Mouse (Mus musculus) A20 (cell line): Measurements from ENCODE around the gene Slc38a10.

Experiments used
- DNase-seq: peaks from one replicate; pipeline ENCODE4 v3.0.0-alpha.2; 2011; ENCODE audit warnings: low read depth, low spot score

Gene Slc38a10

DNA sequence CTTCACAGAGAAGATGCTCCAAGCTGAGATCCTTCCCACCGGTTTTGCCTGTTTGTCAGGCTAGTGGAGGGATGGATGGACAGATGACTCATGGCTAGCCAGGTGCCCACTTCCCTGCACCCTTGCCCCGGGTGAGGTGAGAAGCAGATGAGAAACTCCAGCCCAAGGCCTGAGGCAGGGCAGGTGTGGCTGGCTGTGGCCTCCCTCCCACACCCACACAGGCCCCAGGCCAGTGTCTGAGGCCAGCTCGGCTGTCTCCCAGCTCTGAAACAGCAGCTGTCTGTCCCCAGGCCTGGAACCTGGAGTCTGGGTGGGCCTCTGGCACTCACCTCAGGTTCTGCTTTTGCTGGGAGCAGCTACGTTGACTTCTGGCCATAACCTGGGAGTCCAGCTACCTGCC is 24.8 kb upstream of the Slc38a10 start:
- no peak for DNase-seq

DNA sequence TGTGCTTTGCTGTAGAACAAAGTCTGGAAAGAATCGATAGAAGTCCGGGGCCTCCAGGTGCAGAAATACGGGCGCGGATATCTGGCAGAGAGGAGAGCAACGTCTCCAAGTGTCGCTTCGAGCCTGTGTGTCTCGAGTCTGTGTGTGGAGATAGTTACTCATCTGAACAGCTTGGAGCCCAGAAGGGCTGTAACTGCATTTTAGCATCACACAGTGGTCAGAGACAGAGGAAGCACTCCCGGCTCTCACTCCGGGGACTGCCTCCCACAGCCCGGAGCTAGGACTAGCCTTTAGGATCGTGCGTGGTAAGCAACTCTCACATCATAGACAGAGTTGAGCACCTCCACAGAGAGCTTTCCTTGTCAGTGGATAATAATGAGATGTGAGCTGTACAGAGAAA is 22.1 kb upstream of the Slc38a10 start:
- no peak for DNase-seq

DNA sequence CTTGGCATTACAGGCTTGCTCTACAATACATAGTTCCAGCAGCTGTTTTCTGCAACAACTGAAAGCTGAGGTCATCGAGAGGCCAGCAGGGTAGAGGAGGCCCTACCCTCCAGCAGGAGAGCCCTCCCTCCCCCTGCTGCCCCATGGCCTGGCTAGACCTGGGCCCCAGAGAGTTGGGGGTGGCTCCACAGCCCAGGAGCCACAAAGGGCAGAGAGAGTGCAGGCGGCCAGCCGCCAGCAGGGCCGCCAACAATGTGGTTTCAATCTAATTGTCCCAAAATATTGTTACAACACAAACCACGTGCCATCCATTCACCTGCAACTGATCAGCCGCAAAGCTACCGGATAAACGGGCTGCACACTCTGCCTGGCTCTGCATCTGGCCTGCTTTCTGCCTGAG is 20.0 kb upstream of the Slc38a10 start:
- DNase-seq: no peak

DNA sequence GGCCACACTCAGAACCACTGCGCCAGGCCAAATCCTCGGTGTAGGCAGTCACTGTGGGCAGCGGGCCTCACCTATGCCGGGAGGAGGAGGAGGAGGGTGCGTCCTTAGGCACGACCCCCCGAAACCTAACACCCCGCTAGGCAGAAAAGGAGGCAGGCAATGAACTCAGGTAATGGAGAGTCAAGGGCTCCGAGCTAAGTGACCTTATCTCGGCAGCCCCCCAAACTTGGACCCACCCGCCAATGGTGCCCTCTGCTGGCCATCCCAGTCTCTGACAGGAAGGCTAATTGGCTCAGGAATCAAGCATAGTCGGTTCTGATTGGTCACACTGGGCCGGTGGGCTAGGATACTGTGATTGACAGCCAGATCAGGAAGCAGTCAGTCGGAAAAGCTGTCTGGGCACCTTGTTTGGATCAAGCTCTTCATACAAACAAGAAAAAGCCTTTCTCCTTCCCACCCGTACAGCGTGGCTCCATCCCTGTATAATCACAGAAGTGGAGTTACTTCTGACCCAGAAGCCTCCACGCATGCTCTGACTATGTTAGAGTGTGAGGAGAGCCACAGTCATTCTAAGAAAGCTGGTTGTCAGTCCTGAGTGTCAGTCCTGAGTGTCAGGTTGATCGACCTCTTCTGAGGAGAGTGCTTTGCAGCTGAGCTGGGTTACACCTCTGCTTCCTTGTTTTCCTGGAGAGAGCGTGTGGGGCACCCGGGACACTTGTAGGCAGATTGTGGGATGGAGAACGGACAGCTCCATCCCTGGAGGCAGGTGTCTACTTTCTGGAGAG is 18.3 kb upstream of the Slc38a10 start:
- peak; percentile 48 for DNase-seq

DNA sequence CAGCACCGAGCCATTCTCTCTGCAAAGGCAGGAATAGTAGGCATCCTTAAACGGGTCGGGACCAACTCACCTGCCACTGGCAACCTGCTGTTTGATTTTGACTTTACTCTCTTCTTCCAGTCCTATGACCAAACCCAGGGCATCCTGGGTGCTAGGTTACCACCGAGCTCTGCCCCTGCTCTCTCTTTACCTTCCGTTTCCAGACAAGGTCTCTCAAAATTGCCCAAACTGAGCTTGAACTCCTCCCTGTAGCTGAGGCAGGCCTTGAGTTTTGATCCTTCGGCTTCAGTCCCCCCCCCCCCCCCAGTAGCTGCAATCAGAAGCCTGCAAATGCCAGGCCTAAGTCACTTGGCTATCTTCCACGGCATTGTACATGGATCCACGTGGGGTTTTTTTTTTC is 17.4 kb upstream of the Slc38a10 start:
- DNase-seq: no peak

DNA sequence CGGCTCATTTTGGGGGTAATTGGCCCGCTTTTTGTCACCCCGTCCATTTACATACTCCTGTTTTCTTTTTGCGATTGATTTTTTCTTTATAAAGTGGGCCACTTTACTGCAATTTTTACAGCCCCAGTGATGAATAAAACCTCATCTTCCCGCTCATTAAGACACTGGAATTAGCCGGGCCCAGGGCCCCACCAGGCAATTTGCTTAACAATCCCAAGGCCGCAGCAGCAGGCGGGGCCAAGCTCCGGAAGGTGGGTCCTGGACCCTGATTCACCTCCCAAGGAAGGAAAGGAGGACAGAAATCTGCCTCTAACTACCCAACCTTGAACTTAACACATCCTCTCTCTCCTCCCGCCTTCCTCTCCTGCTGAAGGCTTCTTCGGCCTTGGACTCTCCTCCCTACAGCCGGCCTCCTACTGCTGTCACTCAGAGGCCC is 16.8 kb upstream of the Slc38a10 start:
- DNase-seq: no peak

DNA sequence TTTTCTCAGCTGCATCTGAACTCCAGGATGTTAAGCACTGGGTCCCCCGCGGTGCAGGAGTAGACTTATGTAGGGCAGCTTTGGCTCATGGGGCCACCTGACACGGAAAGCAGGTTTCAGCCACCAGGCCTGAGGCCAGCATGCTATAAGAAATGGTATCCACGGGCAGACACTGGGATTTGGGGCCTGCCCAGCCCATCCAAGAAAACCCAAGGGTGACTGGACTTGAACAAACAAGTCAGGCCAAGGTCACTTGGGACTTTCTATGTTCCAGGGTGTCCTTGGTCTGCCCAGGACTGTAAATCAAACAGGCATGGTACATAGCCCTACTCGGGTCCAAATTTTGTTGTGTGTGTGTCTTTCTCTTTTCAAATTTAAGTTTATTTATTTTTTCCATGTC is 15.9 kb upstream of the Slc38a10 start:
- no peak for DNase-seq

DNA sequence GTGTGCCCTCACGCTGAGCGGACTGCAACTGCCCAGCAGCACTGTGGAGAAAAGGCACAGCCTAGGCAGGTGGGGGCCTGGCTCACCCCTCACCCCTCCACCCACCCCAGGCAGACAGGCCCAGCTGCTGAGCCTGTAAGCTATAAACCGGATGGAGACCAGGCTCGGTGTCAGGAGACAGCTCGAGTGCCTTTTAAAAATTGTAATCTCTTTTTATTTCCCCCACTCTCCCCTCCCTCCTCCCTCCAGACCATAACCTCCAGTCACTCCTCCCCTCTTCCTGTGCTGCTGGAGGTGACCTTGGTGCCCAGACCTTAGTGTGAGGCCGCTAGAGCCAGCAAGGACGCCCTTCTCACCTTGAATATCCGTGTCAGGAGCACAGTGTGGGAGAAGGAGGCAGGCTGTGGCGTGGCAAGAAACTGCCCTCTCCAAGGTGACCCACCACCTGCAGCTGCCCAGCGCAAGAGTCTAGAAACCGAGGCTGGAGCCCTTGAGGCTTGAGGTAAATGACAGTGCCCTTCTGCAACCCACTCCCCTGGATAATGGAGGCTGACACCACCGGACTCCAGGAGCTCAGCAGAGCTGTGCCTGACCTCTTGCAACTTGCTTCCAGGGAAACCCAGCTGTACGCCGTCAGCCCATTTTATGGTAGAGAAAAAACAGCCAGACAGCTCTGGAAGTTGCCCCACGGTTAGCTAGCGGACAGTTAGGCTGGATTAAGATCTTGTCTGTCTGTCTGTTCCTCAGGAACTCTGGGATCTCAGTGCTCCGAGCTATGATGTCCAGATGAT is 13.5 kb upstream of the Slc38a10 start:
- no peak for DNase-seq

DNA sequence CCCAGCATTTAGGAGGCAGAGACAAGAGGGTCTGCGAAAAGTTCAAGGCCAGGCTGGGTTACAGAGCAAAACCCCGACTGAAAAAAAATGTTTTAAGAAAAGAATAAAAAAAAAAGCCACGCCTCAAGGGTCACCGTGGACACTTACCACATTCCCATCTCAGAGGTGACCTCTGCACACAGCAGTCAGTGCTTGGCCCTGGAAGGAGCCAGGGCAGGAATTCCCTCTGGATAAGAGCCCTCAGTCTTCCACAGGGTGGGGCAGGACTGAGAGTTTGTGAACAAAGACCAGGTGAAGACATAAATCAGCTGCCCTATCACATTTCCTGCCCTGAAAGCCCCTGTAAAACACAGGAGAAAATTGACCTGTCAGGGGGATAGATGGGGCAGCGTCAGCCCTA is 12.9 kb upstream of the Slc38a10 start:
- no peak for DNase-seq

DNA sequence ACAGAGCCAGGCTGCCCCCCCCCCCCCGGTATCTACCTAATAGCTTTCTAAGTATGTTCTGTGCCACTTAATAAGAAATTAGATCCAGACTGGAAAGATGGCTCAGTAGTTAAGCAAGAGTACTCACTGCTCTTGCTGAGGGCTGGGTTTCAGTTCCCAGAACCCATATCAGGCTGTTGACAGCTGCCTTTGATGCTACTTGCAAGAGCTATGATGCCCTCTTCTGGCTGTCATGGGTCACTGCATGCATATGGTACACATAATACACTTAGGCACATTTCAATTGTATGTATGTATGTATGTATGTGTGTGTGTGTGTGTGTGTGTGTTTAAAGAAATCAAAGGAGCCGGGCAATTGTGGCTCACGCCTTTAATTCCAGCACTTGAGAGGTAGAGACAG is 12.1 kb upstream of the Slc38a10 start:
- DNase-seq: peak; percentile 71

DNA sequence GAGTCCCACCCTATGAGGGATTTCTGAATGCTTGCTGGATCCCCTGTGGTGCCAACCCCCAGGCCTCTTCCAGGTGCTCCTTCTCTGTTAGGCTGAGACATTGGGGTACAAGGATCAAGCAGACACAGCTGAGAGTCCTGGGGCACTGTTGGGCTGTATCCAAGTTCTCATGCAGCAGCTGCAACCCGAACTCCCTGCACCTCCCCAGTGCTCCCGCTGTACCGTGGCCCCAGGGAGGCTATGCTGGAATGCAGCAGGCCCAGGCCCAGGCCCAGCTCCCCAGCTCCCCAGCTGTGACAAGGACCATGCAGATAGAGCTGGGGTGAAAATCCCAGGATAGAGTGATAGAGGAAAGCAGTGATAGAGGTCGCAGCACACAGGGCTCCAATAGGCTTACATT is 10.1 kb upstream of the Slc38a10 start:
- no peak for DNase-seq

DNA sequence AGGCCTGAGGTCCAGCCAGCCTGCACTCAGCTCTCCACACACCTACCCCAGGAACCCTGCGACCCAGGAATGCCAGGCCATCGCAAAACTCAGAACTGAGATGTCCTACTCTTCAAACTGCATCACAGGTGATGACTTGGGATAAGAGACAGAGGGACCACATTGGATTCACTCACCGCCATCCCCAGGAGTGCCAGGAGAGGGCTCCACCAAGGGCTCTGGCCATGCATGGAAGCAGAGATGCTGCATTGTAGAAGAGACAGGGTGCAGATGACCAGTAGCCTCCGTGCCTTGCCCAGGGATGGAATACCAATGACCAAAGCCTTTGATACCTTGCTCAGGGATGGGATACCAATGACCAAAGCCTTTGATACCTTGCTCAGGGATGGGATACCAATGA is 9.3 kb upstream of the Slc38a10 start:
- DNase-seq: no peak

DNA sequence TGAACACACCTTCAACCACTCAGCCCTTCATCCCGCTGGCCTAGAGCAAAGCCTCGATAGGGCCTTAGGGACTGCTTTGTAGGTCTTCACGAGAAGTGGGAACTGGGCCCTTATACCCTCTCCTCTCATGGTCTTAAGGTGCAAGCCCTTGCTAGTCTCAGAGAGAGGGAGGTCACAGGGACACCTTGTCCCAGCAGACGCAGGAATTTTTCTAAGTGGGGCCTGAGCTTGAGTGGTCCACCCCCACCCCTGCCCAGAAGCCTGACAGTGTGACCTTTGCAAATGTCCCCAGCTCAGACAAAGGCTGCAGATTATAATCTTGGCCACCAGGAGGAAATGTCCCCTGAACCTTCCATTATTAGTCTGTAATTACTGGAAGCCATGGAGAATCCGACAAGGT is 8.5 kb upstream of the Slc38a10 start:
- no peak for DNase-seq

DNA sequence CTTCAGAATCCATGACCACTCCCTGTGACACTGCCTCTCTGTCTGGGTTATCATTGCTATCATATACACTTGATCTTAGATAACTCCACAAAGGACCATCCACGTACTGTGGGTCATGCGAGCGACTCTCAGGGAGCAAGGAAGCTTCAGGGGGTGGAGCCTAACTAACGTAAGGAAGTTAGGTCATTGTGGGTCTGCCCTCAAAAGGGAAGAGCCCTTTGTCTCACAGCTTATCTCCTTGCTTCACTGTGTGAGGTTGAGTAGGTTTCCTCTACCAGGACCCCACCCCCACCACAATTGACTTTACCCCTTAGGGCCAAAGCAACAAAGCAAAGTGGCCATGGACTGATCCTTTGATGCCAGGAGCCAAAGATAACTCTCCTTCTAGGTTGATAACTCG is 7.7 kb upstream of the Slc38a10 start:
- no peak for DNase-seq

DNA sequence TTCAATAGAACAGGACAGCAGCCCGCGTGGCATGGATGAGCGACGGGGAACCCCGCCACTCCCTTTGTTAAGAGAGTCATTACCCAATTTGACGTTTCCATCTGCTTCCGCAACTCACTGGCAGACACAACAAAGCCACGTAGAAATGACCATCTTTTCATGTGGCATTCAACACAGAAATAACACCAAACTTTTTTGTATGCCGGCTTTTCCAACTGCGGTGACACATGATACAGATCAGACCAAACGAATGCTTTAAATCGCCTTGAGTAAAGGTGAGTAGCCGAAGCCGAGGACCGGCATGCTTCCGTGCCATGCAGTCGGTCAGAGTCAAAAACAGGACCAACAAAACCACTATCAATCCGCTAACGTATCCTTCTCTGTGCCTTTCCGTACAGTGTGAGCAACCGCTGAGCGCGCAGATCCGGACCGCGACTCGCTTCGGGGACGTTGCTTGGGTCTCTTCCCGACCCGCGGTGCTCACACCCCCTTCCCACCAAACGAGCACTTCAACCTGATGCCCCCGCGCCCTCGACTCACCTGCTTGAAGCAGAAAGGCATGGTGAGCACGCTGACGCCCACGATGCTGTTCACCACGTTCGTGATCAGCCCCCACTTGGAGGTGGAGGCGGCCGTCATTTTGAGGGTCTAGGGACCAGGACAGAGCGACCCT is 570 bp downstream of the Slc38a10 start:
- DNase-seq: peak; percentile 70

DNA sequence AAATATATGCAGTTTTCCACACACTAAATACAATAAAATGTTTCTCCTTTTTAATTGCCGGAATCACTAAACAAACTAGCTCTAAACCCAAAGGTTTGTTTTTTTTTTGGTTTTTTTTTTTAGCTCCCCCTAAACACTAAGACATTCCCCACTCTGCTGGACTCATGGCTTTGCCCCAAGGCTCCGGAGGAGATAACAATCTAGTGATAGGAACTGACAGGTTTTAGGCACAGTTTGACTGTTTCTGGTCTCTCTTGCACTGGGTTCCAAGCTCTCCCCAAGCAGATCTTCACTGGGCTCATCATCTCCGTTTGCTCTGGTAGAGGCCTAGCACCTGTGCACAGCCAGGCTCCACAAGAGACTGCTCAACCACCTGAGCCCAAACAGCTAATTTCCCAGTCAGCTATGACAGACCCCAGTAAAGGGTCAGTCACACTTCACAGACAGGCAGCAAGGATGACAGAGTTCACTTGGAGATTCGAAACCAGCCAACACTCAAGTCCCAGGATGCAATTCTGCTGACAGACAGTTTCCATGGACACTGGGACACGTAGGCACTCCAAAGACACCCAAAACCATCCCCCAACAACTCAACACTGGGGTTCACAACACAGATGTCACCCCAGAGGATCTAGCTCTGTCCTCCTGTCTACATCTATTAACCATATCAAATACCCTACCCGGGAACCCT is 1.5 kb downstream of the Slc38a10 start:
- peak; percentile 51 for DNase-seq

DNA sequence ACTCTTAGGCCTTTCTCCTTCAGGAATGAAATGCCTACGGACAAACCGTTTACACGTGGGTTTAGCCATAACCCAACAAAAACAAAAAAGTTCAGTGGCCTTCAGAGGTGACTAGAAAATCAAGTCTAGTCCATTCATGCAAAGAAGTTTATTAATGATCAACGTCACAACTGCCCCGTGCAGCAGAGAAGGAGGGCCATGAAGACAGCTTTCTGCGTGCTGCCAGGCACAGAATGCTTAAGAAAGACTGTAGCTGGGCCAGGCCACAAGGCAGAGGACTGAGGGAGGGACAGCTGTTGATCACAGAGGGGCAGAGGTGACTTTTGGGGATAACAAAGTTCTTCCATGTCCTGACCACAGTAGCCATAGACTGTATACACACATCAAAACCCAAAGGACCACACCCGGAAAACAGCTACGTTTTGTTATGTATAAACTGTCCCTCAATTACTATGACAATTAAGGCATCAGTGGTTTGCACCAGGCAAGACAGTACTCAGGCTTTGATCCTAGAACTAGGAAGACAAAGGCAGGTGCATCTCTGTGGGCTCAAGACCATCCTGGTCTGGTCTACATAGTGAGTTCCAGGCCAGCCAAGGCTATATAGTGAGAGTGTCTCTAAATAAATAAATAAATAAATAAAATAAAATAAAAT is 2.8 kb downstream of the Slc38a10 start:
- DNase-seq: no peak

DNA sequence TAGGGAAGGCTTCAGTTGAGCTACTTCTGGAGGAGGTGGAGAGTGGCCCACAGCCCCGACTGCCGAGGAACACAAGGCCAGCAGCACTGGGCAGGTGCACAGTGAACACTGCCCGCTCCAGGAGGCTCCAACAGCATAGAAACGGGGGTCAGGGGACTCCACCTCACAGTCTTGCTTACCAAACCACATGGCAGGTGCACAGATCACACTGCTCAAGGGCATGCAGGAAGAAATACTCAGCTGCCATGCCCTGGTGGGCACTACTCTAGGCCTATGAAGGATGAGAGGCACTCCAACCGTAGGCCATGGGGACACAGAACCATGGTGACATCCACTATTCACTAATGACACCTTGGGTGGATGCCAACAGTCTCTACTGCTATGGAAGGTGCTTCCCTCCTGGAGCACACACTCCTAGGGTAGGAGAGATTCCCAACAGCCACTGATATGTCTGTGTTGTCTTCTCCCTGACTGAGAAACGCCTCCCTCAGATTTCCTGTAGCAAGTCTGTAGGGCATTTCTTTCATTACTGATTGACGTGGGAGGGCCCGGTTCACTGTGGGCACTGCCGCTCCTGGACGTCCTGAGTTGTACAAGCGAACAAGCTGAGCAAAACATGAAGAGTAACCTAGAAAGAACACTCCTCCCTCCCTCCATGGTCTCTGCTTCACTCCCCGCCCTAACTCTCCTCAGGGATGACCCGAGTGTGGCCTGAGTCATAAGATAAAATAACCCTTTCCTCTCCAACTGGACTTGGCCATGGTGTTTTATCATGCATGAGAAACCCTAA is 7.2 kb downstream of the Slc38a10 start:
- DNase-seq: no peak

DNA sequence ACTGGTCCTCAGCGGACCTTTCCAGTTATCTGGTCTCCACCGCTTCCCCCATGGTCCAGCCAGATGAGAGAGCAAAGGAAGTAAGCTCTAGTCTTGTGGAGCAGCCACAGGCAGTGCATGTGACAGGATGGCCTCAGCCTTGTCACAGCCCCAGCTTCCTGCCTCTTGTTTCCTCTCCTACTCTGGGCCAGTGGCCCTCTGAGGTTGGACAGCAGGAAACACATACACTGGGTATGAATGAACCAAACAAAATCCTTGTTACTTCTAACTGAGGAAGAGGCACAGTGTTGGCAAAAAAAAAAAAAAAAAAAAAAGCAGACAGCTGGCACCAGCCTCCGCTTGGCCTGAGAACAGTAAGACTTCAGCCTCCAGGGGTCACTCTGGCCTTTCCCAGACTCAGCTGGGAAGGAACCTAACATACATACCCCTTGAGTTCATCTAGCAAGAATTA is 8.5 kb downstream of the Slc38a10 start:
- DNase-seq: no peak

DNA sequence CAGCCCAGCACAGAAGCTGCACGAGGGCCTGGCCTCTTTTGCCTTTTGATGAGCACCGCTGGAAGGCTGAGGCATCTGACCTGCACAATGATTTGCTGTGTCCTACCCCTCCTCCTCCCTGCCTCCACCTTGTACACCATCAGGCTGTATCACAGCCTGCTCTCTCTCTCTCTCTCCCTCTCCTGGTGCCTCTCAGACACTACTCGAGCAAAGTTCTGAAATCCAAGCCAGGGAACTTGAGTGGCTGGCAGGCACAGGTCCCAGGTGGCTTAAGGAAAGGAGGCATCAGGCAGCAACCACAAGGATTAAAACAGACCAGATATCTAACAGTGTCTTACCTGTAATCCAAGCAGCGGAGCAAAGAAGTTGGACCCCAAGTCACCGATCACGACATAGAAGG is 10.9 kb downstream of the Slc38a10 start:
- DNase-seq: no peak

DNA sequence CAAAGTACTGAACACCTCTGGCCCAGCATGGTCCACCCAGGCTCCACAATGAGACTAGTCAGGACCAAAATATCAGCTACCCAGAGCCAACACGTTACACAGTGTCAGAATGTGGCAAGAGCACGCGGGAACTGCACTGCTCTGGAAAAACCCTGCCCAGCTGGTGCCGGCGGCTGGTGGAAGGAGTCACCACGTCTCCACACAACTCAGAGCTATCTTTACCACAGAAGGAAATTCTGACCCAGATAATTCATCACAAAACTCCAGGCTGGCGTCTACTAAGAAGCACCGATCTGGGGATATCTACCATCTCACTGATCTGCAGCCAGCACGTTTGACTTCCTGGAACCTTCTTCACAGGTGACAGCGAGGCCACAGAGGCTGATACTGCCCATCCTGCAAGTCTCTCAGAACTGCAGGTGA is 11.8 kb downstream of the Slc38a10 start:
- DNase-seq: no peak
